Mouse (Mus musculus) myocyte (in vitro differentiated cells): ENCODE data around the gene Ahnak. TPM values are rescaled to one million over a fixed set of nuclear protein-coding genes. Genes with fewer than 3 reads are reported as not detected.

Source experiments
- H3K27me3 ChIP-seq: one replicate; pipeline ENCODE4 v1.6.1; 2011; ENCODE audit not compliant: control insufficient read depth, insufficient read depth, insufficient read length
- H3K36me3 ChIP-seq: one replicate; pipeline ENCODE4 v1.6.1; 2011; ENCODE audit not compliant: control insufficient read depth, insufficient read depth
- H3K4me2 ChIP-seq: one replicate; pipeline ENCODE4 v1.6.1; 2011; ENCODE audit warnings: low read depth, control low read depth
- H3K4me3 ChIP-seq: one replicate; pipeline ENCODE4 v1.5.1; 2011; ENCODE audit warnings: mild to moderate bottlenecking, control low read depth, moderate library complexity
- H3K79me2 ChIP-seq: one replicate; pipeline ENCODE4 v1.6.1; 2011; ENCODE audit not compliant: control insufficient read depth, insufficient read depth
- H3ac ChIP-seq: one replicate; pipeline ENCODE4 v1.6.1; 2011; ENCODE audit not compliant: control insufficient read depth, insufficient read length
- CEBPB ChIP-seq: IDR thresholded peaks from 2 replicates; pipeline ENCODE4 v1.6.1; 2011; ENCODE audit warnings: mild to moderate bottlenecking, moderate library complexity; ENCODE audit not compliant: poor library complexity, insufficient read depth, severe bottlenecking
- E2F4 ChIP-seq: IDR thresholded peaks from one replicate; pipeline ENCODE4 v1.6.1; 2011; ENCODE audit warnings: mild to moderate bottlenecking, control low read depth, moderate library complexity; ENCODE audit not compliant: insufficient read depth
- MAX ChIP-seq: IDR thresholded peaks from one replicate; pipeline ENCODE4 v1.6.1; 2011; ENCODE audit warnings: low read depth, mild to moderate bottlenecking, control low read depth
- MYOD1 ChIP-seq, 3 experiments: IDR thresholded peaks; one replicate each; pipeline ENCODE4 v1.6.1; 2011; ENCODE audit warnings: control low read depth in 2 of 3, low read depth in 2 of 3, mild to moderate bottlenecking in 2 of 3, moderate library complexity in 1 of 3; ENCODE audit not compliant: insufficient read length in 2 of 3, control insufficient read depth in 1 of 3
- MYOG ChIP-seq, 3 experiments: IDR thresholded peaks; one replicate each; pipeline ENCODE4 v1.6.1; 2011; ENCODE audit warnings: control low read depth in 2 of 3, low read depth in 2 of 3, mild to moderate bottlenecking in 2 of 3; ENCODE audit not compliant: insufficient read length in 2 of 3, control insufficient read depth in 1 of 3, insufficient read depth in 1 of 3
- POLR2A ChIP-seq: IDR thresholded peaks from one replicate; pipeline ENCODE4 v1.6.1; 2011; ENCODE audit warnings: low read depth, mild to moderate bottlenecking, control low read depth, moderate library complexity; ENCODE audit not compliant: insufficient read length
- POLR2AphosphoS2 ChIP-seq: IDR thresholded peaks from one replicate; pipeline ENCODE4 v1.6.1; 2011; ENCODE audit warnings: low read depth, control low read depth; ENCODE audit not compliant: insufficient read length
- REST ChIP-seq: IDR thresholded peaks from one replicate; pipeline ENCODE4 v1.6.1; 2011; ENCODE audit warnings: mild to moderate bottlenecking, control low read depth, moderate library complexity; ENCODE audit not compliant: insufficient read depth, insufficient read length
- SRF ChIP-seq: IDR thresholded peaks from one replicate; pipeline ENCODE4 v1.6.1; 2011; ENCODE audit warnings: low read depth; ENCODE audit not compliant: control insufficient read depth, insufficient read length
- TCF12 ChIP-seq: IDR thresholded peaks from one replicate; pipeline ENCODE4 v1.6.1; 2011; ENCODE audit warnings: mild to moderate bottlenecking, control low read depth; ENCODE audit not compliant: poor library complexity, insufficient read depth, severe bottlenecking
- TCF3 ChIP-seq: IDR thresholded peaks from one replicate; pipeline ENCODE4 v1.6.1; 2011; ENCODE audit warnings: low read depth, control low read depth; ENCODE audit not compliant: insufficient read length
- USF1 ChIP-seq: IDR thresholded peaks from one replicate; pipeline ENCODE4 v1.6.1; 2011; ENCODE audit warnings: low read depth, mild to moderate bottlenecking, control low read depth, moderate library complexity
- polyA plus RNA-seq: library from polyadenylated mRNA; unstranded; fragments of >200 nt; fragmentation: generic; extraction: Trizol; gene quantifications from one replicate; pipeline ENCODE4 v1.2.1, GENCODE M21; 2012; ENCODE audit warnings: missing spikeins

Gene Ahnak
- polyA plus RNA-seq, 1 experiment, result 93.3 TPM

DNA sequence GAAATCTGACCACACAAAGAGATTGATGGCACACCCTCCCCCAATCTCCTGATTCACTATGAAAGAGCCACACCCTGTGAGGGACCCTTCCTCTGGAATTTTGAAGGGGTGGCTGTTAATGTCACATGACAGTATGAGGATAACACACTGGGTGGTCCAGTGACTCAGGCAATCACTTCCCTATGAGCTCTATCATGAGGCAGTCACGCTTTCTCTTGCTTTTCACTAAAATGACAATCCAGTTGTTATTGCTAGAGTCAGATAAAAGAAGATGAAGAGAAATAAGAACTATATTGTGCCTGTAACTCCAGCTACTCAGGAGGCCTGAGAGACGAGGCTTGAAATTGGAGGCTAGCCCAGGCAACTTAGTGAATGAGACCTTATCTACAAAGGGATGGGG lies 86.5 kb downstream of the Ahnak start:
- TF ChIP-seq USF1 (peak; percentile 22), SRF (no peak)
- Histone ChIP-seq H3K4me3 (no peak overlapping the region), H3K4me2 (no peak overlapping the region), H3ac (no peak overlapping the region), H3K36me3 (no peaks in the 10 kb centered on the region), H3K27me3 (no peaks in the 10 kb centered on the region), H3K79me2 (no peaks in the 10 kb centered on the region)

GRCm38 (mm10) chr19:9076035-9076434 lies 87.0 kb downstream of the Ahnak start:
- H3K27me3 ChIP-seq, result no peaks in the 10 kb centered on the region
- H3K36me3 ChIP-seq, result no peaks in the 10 kb centered on the region
- no peak overlapping the region for H3ac ChIP-seq
- H3K79me2 ChIP-seq, result no peaks in the 10 kb centered on the region
- no peak overlapping the region for H3K4me3 ChIP-seq
- no peak overlapping the region for H3K4me2 ChIP-seq
- no peak for TF ChIP-seq POLR2A
- TF ChIP-seq REST, result no peak
- TF ChIP-seq TCF12, result no peak
- TF ChIP-seq USF1, result no peak

DNA sequence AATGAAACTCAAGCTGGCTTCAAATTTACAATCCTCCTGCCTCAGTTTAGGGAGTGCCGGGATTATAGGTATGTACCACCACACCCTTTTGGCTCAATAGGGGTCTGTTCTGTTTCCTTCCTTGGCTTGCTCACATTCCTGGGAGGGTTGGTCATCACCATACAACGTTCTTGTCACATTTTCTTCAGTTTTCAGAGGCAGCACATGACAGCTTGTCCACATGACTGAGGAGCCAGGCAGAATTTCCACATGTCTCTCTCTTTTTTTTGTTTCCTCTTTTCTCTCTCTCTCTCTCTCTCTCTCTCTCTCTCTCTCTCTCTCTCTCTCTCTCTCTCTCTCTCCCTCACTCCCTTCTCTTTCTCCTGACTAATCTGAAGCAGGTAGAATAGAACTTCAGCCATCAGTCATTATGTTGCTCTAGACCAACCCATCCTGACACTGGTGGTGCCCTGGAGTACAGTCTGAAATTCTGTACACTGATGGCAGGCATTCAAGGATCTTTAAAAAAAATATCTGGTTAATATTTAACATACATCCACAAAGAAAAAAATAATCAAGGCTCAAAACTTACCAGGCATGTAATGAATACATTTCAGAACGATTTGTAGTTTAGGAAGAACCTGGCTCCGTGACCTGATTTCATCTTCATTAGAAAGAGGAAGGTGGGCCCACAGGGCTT lies 88.0 kb downstream of the Ahnak start:
- Histone ChIP-seq H3K27me3 (no peaks in the 10 kb centered on the region), H3K4me3 (no peak overlapping the region), H3K79me2 (no peaks in the 10 kb centered on the region), H3K36me3 (no peaks in the 10 kb centered on the region), H3ac (no peak overlapping the region), H3K4me2 (no peak overlapping the region)
- TF ChIP-seq MYOD1 (IDR thresholded peaks at IDR 0.05; ENCODE audit: control insufficient read depth in 1 of 3, insufficient read length in 2 of 3, low read depth in 2 of 3), result no peak
- TF ChIP-seq MYOG (IDR thresholded peaks at IDR 0.05; ENCODE audit: control insufficient read depth in 1 of 3, insufficient read depth in 1 of 3, insufficient read length in 2 of 3, low read depth in 2 of 3), result no peak
- no peak for TF ChIP-seq REST
- peak; percentile 72 for TF ChIP-seq USF1
- no peak for TF ChIP-seq MAX

GRCm38 (mm10) chr19:9079916-9080315 lies 90.8 kb downstream of the Ahnak start:
- Histone ChIP-seq H3K27me3 (no peaks in the 10 kb centered on the region), H3K4me3 (no peak overlapping the region), H3K79me2 (no peaks in the 10 kb centered on the region), H3ac (no peak overlapping the region), H3K4me2 (peak overlapping the region; percentile 61), H3K36me3 (no peaks in the 10 kb centered on the region)
- TF ChIP-seq POLR2AphosphoS2 (no peak), MAX (no peak), TCF3 (peak; percentile 82), TCF12 (peak; percentile 75), REST (no peak), MYOD1 (IDR thresholded peaks at IDR 0.05; ENCODE audit: control insufficient read depth in 1 of 3, insufficient read length in 2 of 3, low read depth in 2 of 3) (peak; percentile 45 to 93 (median 93)), USF1 (peak; percentile 73), CEBPB (no peak), POLR2A (no peak), MYOG (IDR thresholded peaks at IDR 0.05; ENCODE audit: control insufficient read depth in 1 of 3, insufficient read depth in 1 of 3, insufficient read length in 2 of 3, low read depth in 2 of 3) (peak; percentile 35 to 85 (median 71)), SRF (no peak), E2F4 (no peak)

DNA sequence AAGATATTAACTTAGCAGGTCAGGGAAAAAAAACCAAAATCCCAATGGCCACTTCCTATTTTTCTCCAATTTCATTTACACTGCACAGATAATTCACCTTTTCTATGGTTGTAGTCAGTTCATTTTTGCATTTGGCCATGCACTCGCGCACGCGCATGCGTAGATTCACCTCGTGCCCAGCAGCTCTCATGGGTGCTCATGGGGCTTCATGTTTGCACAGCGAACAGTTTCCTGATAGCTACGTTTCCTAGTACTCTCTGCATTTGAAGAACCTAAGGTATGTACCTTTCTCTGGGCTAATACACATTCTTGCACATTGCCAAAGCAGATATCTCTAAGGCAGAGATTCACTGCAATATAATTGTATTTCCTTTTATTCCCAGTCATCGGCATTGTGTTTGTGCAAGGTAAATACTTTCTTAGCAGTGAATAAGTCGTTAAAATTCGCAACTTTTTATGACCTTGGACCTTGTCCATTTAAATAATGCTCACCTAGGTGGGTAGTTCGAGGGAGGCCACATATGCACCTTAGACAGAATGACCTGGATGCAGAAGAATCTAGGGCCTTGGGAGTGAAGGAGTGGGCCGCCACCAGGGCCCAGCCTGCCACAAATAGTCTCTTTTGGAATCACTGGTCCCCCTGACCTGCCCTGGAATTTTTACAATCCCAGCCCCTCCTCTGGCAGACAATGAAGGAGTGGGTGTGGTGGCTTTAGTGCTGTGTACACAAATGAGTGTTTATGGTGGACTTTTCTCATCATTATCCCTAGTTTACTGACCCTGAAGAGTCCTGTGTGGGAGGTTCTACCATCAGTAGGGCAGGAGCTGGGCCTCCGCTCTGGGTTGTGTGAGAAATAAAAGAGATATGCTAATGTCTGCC lies 92.5 kb downstream of the Ahnak start:
- Histone ChIP-seq H3K27me3 (no peaks in the 10 kb centered on the region), H3K36me3 (no peaks in the 10 kb centered on the region), H3ac (no peak overlapping the region), H3K79me2 (no peaks in the 10 kb centered on the region), H3K4me2 (peak overlapping the region; percentile 71), H3K4me3 (no peak overlapping the region)
- no peak for TF ChIP-seq MAX
- no peak for TF ChIP-seq MYOG (IDR thresholded peaks at IDR 0.05; ENCODE audit: control insufficient read depth in 1 of 3, insufficient read depth in 1 of 3, insufficient read length in 2 of 3, low read depth in 2 of 3)
- no peak for TF ChIP-seq SRF
- no peak for TF ChIP-seq MYOD1 (IDR thresholded peaks at IDR 0.05; ENCODE audit: control insufficient read depth in 1 of 3, insufficient read length in 2 of 3, low read depth in 2 of 3)
- TF ChIP-seq REST, result no peak
- TF ChIP-seq CEBPB, result no peak
- TF ChIP-seq POLR2AphosphoS2, result no peak
- no peak for TF ChIP-seq POLR2A
- TF ChIP-seq E2F4, result no peak
- TF ChIP-seq TCF3, result no peak
- no peak for TF ChIP-seq USF1
- no peak for TF ChIP-seq TCF12
